Mouse (Mus musculus) bone marrow, adult 2 months (tissue): ENCODE results near the gene Muc5ac. TPM values are rescaled to one million over a fixed set of nuclear protein-coding genes. Genes with fewer than 3 reads are reported as not detected.

ENCODE experiments used
- H3K27ac ChIP-seq: fragments of 200-500 bp; 2 replicates; pipeline ENCODE4 v1.5.1; 2012; ENCODE audit warnings: low read depth, mild to moderate bottlenecking, control low read depth, inconsistent platforms, low read length; ENCODE audit not compliant: control insufficient read depth, poor library complexity, insufficient read depth
- H3K4me1 ChIP-seq: fragments of 200-500 bp; 2 replicates; pipeline ENCODE4 v1.6.1; 2011; ENCODE audit warnings: low read length; ENCODE audit not compliant: control insufficient read depth, insufficient read depth
- H3K4me3 ChIP-seq: fragments of 200-500 bp; replicated peaks from 2 replicates; pipeline ENCODE3; 2011; ENCODE audit warnings: mild to moderate bottlenecking, low read depth, low read length, control low read depth; ENCODE audit not compliant: control insufficient read depth
- CTCF ChIP-seq: fragments of 200-500 bp; IDR thresholded peaks from 2 replicates; pipeline ENCODE4 v1.5.1; 2011; ENCODE audit warnings: low read length, control low read depth; ENCODE audit not compliant: control insufficient read depth, insufficient read depth
- POLR2A ChIP-seq: fragments of 200-500 bp; IDR thresholded peaks from 2 replicates; pipeline ENCODE4 v1.6.1; 2011; ENCODE audit warnings: low read depth, mild to moderate bottlenecking, control low read depth, low read length, borderline replicate concordance; ENCODE audit not compliant: control insufficient read depth
- WGBS: fragments of 180-500 bp; shearing (Covaris S2); methylation state at CpG from one replicate; pipeline ENCODE4 v1.1.7; 2018; 5-methylcytosine and 5-hydroxymethylcytosine counted together
- polyA plus RNA-seq: library from polyadenylated mRNA; stranded (reverse); fragments of >200 nt; gene quantifications from 2 replicates; pipeline ENCODE4 v1.2.4, GENCODE M21; 2011; ENCODE audit warnings: low replicate concordance; ENCODE audit not compliant: missing spikeins, insufficient read depth, insufficient read length

The Muc5ac gene
- not detected in 2 replicates for polyA plus RNA-seq

DNA sequence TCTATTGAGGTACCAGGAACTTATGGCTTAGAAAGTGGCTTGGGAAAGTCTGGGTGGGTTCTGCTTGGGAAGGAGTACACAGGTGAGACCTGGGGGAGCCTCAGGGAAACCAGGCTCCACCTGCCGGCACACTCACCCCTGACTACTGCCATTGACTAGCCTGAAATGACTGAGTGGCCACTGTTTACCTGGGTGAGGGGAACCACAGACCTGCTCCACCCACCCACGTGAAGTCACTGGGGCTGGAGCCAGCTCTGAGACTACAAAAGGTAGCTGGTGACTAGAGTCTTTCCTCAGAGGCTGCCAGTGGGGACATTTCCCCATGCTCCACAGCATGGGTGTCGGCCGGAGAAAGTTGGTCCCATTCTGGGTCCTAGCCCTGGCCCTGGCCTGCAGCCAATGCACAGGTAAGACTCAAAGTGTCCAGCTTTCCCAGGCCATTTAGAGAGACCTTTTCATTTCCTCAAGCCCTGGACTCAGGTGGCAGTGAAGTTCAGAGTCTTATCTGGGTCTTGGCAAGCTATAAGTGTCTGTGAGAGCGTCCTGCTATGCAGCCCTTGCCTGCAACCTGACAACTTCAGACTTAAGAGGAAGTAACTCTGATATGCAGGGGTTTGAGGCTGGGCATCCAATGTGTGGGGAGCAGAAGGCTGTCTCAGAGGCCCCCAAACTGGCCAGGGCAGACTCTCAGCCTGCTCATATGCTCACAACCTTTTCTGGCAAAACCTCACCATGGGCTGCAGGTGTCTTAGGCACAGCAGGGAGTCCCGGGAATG, at the start of gene Muc5ac:
Muc5ac (plus strand) TSS at position 296 of the 776 bp plus-strand sequence.
- H3K4me1 ChIP-seq, result no peaks in the 10 kb centered on the region
- 69% methylated on average over 6 of the region's 6 CpGs for WGBS

DNA sequence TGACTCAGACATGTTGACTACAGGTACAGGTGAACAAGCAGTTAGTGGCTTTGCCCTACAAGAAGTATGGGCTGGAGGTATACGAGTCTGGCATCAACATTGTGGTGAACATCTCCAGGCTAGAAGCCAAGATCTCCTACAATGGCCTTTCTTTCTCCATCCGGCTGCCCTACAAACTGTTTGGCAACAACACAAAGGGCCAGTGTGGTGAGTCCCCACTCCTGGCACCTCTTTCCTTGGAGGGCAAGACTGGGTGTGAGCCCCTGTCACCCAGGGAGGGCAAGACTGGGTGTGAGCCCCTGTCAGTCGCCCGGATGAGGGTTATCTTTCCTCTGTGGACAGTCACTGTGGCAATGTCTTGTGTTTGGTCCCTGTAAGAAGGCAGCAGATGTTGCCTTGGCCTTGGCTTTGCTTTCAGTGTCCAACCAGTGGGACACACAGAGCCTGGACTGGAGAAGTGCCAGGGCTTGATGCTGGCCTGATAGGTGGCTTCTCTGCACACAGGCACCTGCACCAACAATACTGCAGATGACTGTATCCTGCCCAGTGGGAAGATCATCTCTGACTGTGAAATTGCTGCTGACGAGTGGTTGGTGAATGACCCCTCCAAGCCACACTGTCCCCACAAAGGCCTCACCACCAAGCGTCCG, 41.2 kb upstream of the Muc5ac start:
- Histone ChIP-seq H3K4me1 (no peaks in the 10 kb centered on the region), H3K4me3 (no peak overlapping the region), H3K27ac (no peak overlapping the region)
- 72% methylated on average over 7 of the region's 7 CpGs for WGBS
- no peak for TF ChIP-seq POLR2A
- TF ChIP-seq CTCF, result no peak

More for the DNA sequence above, at the start of gene Muc5ac:
- Histone ChIP-seq H3K4me3 (no peak within 1 kb of the TSS), H3K27ac (no peak within 1 kb of the TSS)
- TF ChIP-seq POLR2A (no peak), CTCF (no peak)

DNA sequence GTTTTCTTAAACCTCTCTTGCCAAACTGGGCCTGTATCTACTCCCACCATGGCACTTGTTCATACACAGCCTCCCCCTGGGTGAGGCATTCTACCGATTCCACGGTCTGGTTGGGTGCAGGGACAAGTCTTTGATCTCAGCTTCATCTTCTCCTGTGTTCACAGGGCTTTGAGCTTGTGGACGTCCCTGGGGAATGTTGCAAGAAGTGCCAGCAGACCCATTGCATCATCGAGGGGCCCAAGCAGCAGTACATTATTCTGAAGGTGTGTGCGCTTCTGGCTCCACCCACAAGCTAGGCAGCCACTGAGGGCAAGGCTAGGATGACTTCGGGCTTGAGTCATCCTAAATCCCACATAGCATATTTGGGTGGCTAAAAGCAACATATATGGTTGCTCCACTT, 36.3 kb upstream of the Muc5ac start:
- Histone ChIP-seq H3K4me1 (no peaks in the 10 kb centered on the region), H3K27ac (no peak overlapping the region), H3K4me3 (no peak overlapping the region)
- TF ChIP-seq POLR2A (no peak), CTCF (no peak)
- 52% methylated on average over 6 of the region's 6 CpGs for WGBS

DNA sequence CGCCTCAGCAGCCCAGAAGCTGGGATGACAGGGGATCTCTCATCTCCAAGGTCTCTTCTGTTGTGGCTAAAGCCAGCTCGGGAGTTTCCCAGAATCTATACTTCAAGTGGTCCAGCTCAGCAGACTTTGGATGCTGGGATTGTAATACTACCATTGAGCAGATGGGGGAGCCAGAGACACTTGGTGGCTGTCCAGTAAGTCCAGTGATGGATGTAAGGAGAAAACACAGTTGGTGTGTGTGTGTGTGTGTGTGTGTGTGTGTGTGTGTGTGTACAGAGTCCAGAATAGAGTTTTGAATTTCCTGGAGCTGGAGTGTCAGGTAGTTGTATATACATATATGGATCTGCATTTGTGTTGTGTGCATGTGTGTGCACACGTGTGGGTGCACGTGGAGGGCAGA, 32.9 kb upstream of the Muc5ac start:
- no peak overlapping the region for H3K27ac ChIP-seq
- no peak for TF ChIP-seq POLR2A
- peak; percentile 57; the same call in 1 of the 2 replicates for TF ChIP-seq CTCF
- WGBS, result 49% methylated on average over 4 of the region's 4 CpGs
- H3K4me1 ChIP-seq, result no peaks in the 10 kb centered on the region
- H3K4me3 ChIP-seq, result no peak overlapping the region

DNA sequence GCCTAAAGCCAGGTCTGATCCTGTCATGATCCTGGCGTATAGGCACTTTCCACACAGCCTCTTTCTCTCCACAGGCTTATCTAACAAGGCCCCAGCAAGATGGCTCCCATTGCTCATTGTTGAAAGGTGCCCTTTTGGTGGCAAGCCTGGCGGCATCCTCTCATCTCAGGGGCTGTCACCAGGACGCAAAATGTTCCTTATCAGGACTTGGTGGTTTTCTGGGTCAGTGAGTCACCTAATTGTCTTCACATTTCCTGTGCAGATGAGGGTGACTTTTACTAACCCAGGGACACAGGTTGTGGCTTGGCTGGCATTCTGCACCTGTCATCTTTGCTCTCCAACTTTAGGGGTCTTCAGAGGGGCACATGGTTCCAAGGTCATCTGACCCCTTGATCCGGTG, 30.5 kb upstream of the Muc5ac start:
- no peak overlapping the region for H3K27ac ChIP-seq
- no peaks in the 10 kb centered on the region for H3K4me1 ChIP-seq
- 42% methylated on average over 4 of the region's 4 CpGs for WGBS
- H3K4me3 ChIP-seq, result no peak overlapping the region
- no peak for TF ChIP-seq POLR2A
- no peak for TF ChIP-seq CTCF

DNA sequence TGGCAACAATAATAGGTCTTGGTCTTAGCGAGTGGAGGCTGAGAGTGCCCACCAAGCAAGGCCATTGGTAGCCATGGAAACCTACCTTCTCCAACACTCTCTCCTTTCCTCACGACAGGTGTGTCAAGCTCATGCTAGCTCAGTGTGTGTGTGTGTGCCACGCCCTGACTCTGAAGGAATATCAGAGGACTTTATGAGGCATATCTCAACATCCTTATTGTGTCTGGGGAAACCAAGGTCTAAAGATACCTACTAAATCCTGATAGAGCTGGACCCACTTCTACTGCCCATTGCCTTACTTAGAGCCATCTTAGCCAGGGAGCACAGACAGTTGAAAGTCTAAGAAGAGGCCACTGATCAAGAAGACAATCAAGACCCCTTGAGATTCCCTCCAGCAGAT, 18.3 kb upstream of the Muc5ac start:
- H3K4me3 ChIP-seq, result no peak overlapping the region
- 60% methylated on average over 3 of the region's 3 CpGs for WGBS

DNA sequence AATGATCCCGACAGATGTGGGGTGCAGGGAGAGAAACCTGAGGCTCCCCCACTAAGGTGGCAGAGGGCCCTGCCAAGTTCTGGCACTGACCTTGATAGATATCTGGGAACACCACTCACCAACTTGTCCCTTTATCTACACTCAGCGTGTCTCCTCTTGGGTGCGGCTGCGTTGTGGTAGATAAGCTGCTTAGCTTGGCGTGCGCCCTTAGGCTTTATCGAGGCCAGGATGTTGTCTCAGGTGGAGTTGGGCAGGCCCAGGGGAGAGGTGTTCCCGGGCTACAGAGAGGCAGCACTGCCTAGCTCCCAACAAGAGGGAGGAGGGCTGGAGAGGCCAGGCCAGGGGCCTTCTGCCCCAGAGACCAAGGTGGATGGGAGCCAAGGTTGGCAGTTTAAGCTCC, 17.8 kb upstream of the Muc5ac start:
- no peak overlapping the region for H3K4me3 ChIP-seq
- peak overlapping the region; percentile 74 for H3K27ac ChIP-seq
- WGBS, result 66% methylated on average over 8 of the region's 8 CpGs
- H3K4me1 ChIP-seq, result peaks cover 11% of the 10 kb centered on the region
- TF ChIP-seq POLR2A (peak; percentile 52; the same call in 1 of the 2 replicates), CTCF (no peak)

More for the DNA sequence above, 18.3 kb upstream of the Muc5ac start:
- peaks cover 11% of the 10 kb centered on the region for H3K4me1 ChIP-seq
- peak overlapping the region; percentile 70 for H3K27ac ChIP-seq
- no peak for TF ChIP-seq POLR2A
- no peak for TF ChIP-seq CTCF

DNA sequence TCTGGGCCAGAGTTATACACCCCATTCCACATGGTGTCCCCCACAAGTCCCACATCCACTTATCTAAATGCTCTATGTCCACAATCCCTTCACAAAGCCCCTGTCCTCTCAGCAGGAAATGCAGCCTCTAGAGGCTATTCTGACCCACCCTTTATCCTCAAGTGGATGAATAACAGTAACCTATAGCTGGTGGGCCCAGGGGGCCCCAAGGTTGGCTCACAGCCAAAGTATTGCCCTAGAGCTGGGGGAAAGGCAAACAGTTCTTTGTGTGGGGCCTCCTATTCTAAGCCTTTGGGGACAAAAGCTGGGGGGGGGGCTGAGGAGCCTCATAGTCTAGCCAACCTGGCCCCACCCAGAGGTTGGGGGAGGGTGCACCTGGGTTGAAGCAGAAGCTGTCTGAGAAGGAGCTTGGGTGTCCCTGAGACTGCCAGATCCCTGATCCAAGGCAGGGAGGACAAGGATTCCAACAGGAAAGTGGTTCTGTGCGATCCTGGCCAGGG, 16.7 kb upstream of the Muc5ac start:
- TF ChIP-seq CTCF, result no peak
- no peak for TF ChIP-seq POLR2A
- Histone ChIP-seq H3K4me3 (no peak overlapping the region), H3K4me1 (peaks cover 11% of the 10 kb centered on the region), H3K27ac (peak overlapping the region; percentile 74)
- 63% methylated on average over 1 of the region's 1 CpGs for WGBS
